Mouse (Mus musculus) heart, adult 9 months (tissue): ENCODE results near the gene 2210016L21Rik.

ENCODE experiments used
- DNase-seq, 2 experiments: peaks; one replicate each; pipeline ENCODE4 v3.0.0; 2022; ENCODE audit warnings: low spot score in 2 of 2

The 2210016L21Rik gene

GRCm38 (mm10) chr5:114942766-114943130, 790 bp downstream of the 2210016L21Rik start:
- DNase-seq: no peak

- DNase-seq: no peak
These were observed 3.1 kb downstream of the 2210016L21Rik start for GRCm38 (mm10) chr5:114945072-114945471.

- DNase-seq: peak in 1 of 2 experiments; percentile 36
These were observed 6.9 kb downstream of the 2210016L21Rik start for GRCm38 (mm10) chr5:114948891-114949290.

GRCm38 (mm10) chr5:114949316-114949715, 7.4 kb downstream of the 2210016L21Rik start:
- DNase-seq: no peak

GRCm38 (mm10) chr5:114949812-114950211, 7.9 kb downstream of the 2210016L21Rik start:
- no peak for DNase-seq

GRCm38 (mm10) chr5:114950669-114951068, 8.7 kb downstream of the 2210016L21Rik start:
- no peak for DNase-seq

GRCm38 (mm10) chr5:114951279-114951880, 9.4 kb downstream of the 2210016L21Rik start:
- DNase-seq: no peak

GRCm38 (mm10) chr5:114953326-114953725, 11.4 kb downstream of the 2210016L21Rik start:
- DNase-seq: no peak

GRCm38 (mm10) chr5:114958069-114958468, 16.1 kb downstream of the 2210016L21Rik start:
- DNase-seq: no peak

- no peak for DNase-seq
These were observed 19.8 kb downstream of the 2210016L21Rik start for GRCm38 (mm10) chr5:114961590-114962360.

GRCm38 (mm10) chr5:114964315-114964966, 22.5 kb downstream of the 2210016L21Rik start:
- DNase-seq: no peak

GRCm38 (mm10) chr5:114964967-114965898, 23.3 kb downstream of the 2210016L21Rik start:
- no peak for DNase-seq

- DNase-seq: no peak
These were observed 25.7 kb downstream of the 2210016L21Rik start for GRCm38 (mm10) chr5:114967523-114968268.

GRCm38 (mm10) chr5:114968651-114969050, 26.7 kb downstream of the 2210016L21Rik start:
- DNase-seq: no peak

- DNase-seq: no peak
These were observed 27.1 kb downstream of the 2210016L21Rik start for GRCm38 (mm10) chr5:114969064-114969463.

- DNase-seq: no peak
These were observed 27.8 kb downstream of the 2210016L21Rik start for GRCm38 (mm10) chr5:114969609-114970215.

GRCm38 (mm10) chr5:114970824-114971227, 28.9 kb downstream of the 2210016L21Rik start, which contains the start of gene Hnf1a:
Gene Hnf1a, minus strand, starts transcription at chr5:114971094.
- DNase-seq: no peak

GRCm38 (mm10) chr5:114972201-114972600, 30.2 kb downstream of the 2210016L21Rik start:
- DNase-seq: no peak

GRCm38 (mm10) chr5:114973131-114973530, 31.2 kb downstream of the 2210016L21Rik start:
- DNase-seq: no peak

- DNase-seq: no peak
These were observed 35.0 kb downstream of the 2210016L21Rik start for GRCm38 (mm10) chr5:114976935-114977334.
